Mouse (Mus musculus) brain, embryonic 18.5 days (tissue): ENCODE results near the gene Smim11.

Experiments used
- DNase-seq: peaks from one replicate; pipeline ENCODE4 v3.0.0-alpha.2; 2012; ENCODE audit warnings: low read depth, low spot score

Smim11 gene

GRCm38 (mm10) chr16:92300649-92301411, at the start of gene Smim11:
Gene Smim11 (plus strand): TSS chr16:92301286.
- DNase-seq = peak; percentile 95

- DNase-seq = no peak
Observed at GRCm38 (mm10) chr16:92254316-92254715, 46.8 kb upstream of the Smim11 start.

GRCm38 (mm10) chr16:92267861-92268260, 33.2 kb upstream of the Smim11 start:
- no peak for DNase-seq

- no peak for DNase-seq
Observed at GRCm38 (mm10) chr16:92274516-92274915, 26.6 kb upstream of the Smim11 start.

GRCm38 (mm10) chr16:92275526-92275925, 25.6 kb upstream of the Smim11 start:
- no peak for DNase-seq

- no peak for DNase-seq
Observed at GRCm38 (mm10) chr16:92282671-92283070, 18.4 kb upstream of the Smim11 start.

GRCm38 (mm10) chr16:92285068-92285467, 16.0 kb upstream of the Smim11 start:
- no peak for DNase-seq

- peak; percentile 50 for DNase-seq
Observed at GRCm38 (mm10) chr16:92286609-92287008, 14.5 kb upstream of the Smim11 start.

GRCm38 (mm10) chr16:92288778-92289177, 12.3 kb upstream of the Smim11 start:
- DNase-seq = peak; percentile 18

GRCm38 (mm10) chr16:92290045-92290444, 11.0 kb upstream of the Smim11 start:
- DNase-seq = no peak

- DNase-seq = no peak
Observed at GRCm38 (mm10) chr16:92292101-92292500, 9.0 kb upstream of the Smim11 start, which contains the start of gene Kcne2. Gene Kcne2 (plus strand): TSS chr16:92292389.

- DNase-seq = no peak
Observed at GRCm38 (mm10) chr16:92294267-92294970, 6.7 kb upstream of the Smim11 start.

- no peak for DNase-seq
Observed at GRCm38 (mm10) chr16:92295328-92295727, 5.8 kb upstream of the Smim11 start.

GRCm38 (mm10) chr16:92301412-92301806, 323 bp downstream of the Smim11 start:
- no peak for DNase-seq

GRCm38 (mm10) chr16:92301989-92302388, 903 bp downstream of the Smim11 start:
- DNase-seq = no peak

GRCm38 (mm10) chr16:92302506-92302905, 1.4 kb downstream of the Smim11 start:
- DNase-seq = no peak

GRCm38 (mm10) chr16:92305519-92305918, 4.4 kb downstream of the Smim11 start:
- no peak for DNase-seq

GRCm38 (mm10) chr16:92307947-92308346, 6.9 kb downstream of the Smim11 start:
- DNase-seq = no peak

- DNase-seq = no peak
Observed at GRCm38 (mm10) chr16:92309126-92309525, 8.0 kb downstream of the Smim11 start.

GRCm38 (mm10) chr16:92313953-92314741, 13.1 kb downstream of the Smim11 start:
- DNase-seq = peak; percentile 28

GRCm38 (mm10) chr16:92316049-92316738, 15.1 kb downstream of the Smim11 start:
- DNase-seq = no peak
